Mouse (Mus musculus) neural tube, embryonic 10.5 days (tissue): ENCODE measurements at regions not wholly inside any gene's neighbourhood (a gene's known extent, or its start where the extent isn't known, plus 50 kb on each side); places are given as distances from the start of the nearest gene placed in this dataset.

Experiments used
- DNase-seq: peaks from one replicate; pipeline ENCODE4 v3.0.0-alpha.2; 2017; ENCODE audit warnings: low spot score; ENCODE audit errors: extremely low spot score

DNA sequence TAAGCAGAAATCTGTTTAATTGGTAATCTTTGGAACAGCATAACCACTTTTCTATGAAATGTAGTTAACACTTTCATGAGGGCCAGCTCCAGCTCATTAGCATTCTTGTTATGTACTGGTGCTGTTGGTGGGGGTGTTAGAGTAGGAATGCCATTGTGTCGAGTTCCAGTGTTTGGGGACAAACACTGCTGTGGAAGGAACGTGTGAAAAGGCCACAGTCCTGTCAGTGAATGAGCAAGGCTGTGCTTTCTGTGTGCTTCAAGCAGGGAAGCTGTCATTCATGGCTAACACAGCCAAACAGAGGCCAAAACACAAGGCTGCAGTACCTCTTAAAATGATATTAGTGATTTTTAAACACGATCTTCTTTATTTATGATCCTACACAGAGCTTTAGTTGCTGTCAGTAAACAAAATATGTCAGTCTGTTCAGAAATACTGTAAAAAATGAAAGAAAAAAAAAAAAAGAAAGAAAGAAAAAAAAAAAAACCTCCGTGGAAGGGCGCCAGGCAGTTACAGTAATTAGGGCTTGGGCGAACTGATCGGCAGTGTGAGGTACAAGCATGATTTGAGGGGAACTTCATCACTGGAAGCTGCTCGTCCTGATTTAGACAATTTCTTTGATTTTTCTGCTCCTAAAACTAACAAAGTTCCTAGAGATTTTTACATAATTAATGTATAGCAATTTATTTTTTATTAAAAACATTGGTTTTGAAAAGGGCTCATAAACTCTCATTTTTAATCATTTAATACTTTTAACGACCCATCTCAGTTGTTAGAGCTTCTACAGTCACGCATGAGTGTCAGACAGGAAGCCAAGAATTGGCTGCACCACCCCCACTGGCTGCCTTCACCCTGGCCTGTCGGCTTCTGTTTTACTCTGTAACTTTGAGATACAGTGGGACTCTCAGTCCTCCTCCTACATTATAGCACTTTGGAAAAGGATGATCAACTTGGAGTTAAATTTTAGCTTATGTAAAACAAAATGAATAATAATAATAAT is 80.8 kb upstream of the Dnajc24 start:
- DNase-seq = peak; percentile 26

DNA sequence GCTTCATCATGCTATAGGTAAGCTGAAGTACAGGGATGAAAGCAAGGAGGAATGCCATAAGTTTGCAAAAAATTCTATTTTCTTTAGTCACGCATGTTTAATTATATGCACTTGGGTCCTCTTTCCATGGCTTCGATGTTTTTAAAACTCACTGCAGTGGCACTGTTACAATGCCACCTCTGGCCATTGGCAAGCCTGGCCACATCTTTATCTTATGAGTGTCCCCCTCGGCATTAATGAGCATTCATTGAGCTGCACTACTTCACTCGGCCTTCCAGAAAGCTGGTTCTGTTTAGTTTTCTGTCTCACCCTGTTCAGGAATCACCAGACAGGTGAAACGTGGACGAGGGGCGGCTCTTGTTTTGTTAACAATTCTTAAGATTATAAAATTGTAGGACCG is 79.7 kb upstream of the Dnajc24 start:
- DNase-seq = no peak

DNA sequence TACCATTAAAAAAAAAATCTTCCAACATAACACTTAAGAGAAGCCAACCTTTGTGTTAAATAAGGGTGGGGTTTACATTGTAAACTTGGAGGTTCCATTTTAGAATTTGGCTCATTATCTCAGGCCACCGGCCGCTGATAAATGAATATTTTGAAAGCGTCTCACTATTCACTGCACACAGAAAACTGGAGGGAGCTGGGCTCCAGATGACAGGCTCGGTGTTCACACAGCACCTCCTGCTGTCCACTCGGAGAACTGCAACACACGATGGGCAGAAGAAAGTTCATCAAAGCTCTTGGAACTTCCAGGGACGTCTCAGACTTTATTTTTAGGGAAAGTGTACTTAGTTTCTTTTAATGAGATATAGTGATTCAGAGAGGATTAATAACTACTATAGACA is 78.6 kb upstream of the Dnajc24 start:
- DNase-seq = peak; percentile 86

DNA sequence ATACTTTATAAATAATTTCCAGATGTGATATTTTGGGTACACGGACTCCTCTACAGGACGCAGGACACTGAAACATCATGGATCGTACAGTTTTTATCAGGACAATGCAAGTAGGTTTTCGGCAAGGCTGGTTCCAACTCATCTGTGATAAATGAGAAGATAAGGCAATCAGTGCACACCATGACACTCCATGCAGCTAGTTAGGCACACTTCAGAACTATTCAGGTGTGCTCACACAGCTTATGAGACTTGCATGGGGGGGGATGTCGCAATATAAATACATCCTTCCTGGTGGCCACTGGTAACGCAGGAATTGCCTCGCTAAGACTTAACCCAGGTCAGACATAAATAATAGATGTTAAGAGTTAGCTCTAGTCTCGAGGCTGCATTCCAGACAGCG is 77.3 kb upstream of the Dnajc24 start:
- no peak for DNase-seq

DNA sequence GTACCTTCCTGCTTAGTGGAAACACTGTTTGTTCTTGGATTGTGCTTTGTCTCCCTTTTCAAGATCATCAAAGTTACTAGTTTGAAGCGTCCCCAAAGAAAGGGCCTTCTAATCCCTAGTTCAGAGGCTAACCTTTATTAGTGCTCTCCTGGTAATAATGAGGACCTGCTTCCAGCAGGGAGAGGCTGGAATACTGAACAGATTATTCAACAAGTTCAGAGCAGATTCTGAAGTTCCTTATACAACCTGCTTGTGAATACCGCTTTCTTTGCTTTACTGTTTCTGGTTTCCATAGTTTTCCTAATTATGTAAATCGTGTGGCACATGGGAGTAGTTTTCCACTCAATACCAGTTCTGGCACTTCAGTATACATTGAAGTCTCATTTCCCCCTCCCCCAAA is 75.2 kb upstream of the Dnajc24 start:
- no peak for DNase-seq

DNA sequence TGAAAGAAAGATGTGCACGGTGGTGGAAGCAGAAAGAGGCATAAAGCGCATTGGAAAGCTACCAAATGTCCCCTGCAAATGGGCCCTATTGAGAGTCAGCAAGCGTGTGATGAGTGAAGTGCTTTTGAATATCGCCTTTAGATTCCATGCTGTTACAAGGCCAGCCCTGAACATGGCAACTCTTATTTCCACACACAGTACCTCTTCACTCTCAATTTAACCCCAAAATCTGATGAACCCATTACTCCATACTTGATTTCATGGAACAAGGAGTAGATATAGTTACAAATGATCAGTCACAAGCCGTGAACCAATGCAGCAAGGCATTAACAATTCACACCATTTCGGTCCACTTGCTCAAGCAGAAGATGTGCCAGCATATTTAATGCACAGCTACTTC is 71.1 kb upstream of the Dnajc24 start:
- DNase-seq = no peak

DNA sequence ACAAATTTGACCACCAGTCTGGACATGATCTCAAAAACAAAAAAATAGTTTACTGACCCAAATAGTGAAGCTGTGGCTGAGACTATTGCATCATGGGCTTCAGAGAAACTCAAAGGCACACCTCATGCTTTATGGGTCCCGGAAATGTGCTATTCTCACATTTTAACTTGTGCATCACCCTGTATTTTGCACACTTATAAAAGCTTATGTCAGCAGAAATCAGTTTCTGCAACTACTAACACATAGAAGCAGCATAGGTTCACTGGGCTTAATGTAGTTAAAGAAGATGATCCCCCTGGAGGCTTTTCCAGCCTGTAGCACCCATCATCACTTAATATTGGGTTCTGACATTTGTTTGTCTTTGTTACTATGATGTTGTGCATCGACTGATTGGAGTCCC is 61.0 kb upstream of the Dnajc24 start:
- DNase-seq = no peak
